Mouse (Mus musculus): ENCODE results near the gene Trnp1. TPM values are rescaled to one million over a fixed set of nuclear protein-coding genes. Genes with fewer than 3 reads are reported as not detected.

The Trnp1 gene
- total and polyA plus RNA-seq, 2 experiments = 0.05 TPM; not detected in 1

GRCm38 (mm10) chr4:133511050-133511449 lies 12.7 kb upstream of the Trnp1 start:
- WGBS = 84% methylated on average over 5 of the region's 5 CpGs
- H3K27me3 ChIP-seq (ENCODE audit: control insufficient read depth, insufficient read depth, low read length) = no peaks in the 10 kb centered on the region
- H3K36me3 ChIP-seq (ENCODE audit: control insufficient read depth, insufficient read depth, low read length) = no peaks in the 10 kb centered on the region

GRCm38 (mm10) chr4:133508990-133509389 lies 10.6 kb upstream of the Trnp1 start:
- WGBS = 92% methylated on average over 7 of the region's 7 CpGs
- H3K79me2 ChIP-seq (ENCODE audit: control insufficient read depth, insufficient read depth, low read length) = no peaks in the 10 kb centered on the region
- no peaks in the 10 kb centered on the region for H3K27me3 ChIP-seq (ENCODE audit: control insufficient read depth, insufficient read depth, low read length)
- H3K9ac ChIP-seq (ENCODE audit: low read depth, low read length) = no peak overlapping the region
- no peak overlapping the region for H3K4me3 ChIP-seq (ENCODE audit: insufficient read depth, low read depth, low read length)
- DNase-seq (ENCODE audit: extremely low read depth, low read depth, low spot score) = no peak
- no peaks in the 10 kb centered on the region for H3K36me3 ChIP-seq (ENCODE audit: control insufficient read depth, insufficient read depth, low read length)
- no peaks in the 10 kb centered on the region; the same call in 1 of the 2 replicates for H3K4me1 ChIP-seq (ENCODE audit: control insufficient read depth, insufficient read depth, low read length)
- no peak for TF ChIP-seq CTCF (IDR thresholded peaks at IDR 0.05; ENCODE audit: low read depth, low read length)
- TF ChIP-seq POLR2A (IDR thresholded peaks at IDR 0.05; ENCODE audit: extremely low read depth, insufficient read depth, low read length) = no peak
- H3K27ac ChIP-seq (replicated peaks; ENCODE audit: insufficient read depth, low read depth, low read length) = no peak overlapping the region

More at GRCm38 (mm10) chr4:133511050-133511449, 12.7 kb upstream of the Trnp1 start:
- TF ChIP-seq CTCF (IDR thresholded peaks at IDR 0.05; ENCODE audit: low read depth, low read length) = no peak
- no peak for TF ChIP-seq POLR2A (IDR thresholded peaks at IDR 0.05; ENCODE audit: extremely low read depth, insufficient read depth, low read length)
- Histone ChIP-seq H3K4me3 (ENCODE audit: insufficient read depth, low read depth, low read length) (no peak overlapping the region), H3K79me2 (ENCODE audit: control insufficient read depth, insufficient read depth, low read length) (no peaks in the 10 kb centered on the region), H3K27ac (replicated peaks; ENCODE audit: insufficient read depth, low read depth, low read length) (no peak overlapping the region), H3K4me1 (ENCODE audit: control insufficient read depth, insufficient read depth, low read length) (no peaks in the 10 kb centered on the region; the same call in 1 of the 2 replicates), H3K9ac (ENCODE audit: low read depth, low read length) (no peak overlapping the region)
- DNase-seq (ENCODE audit: extremely low read depth, low read depth, low spot score) = no peak

GRCm38 (mm10) chr4:133506573-133506972 lies 8.2 kb upstream of the Trnp1 start:
- 76% methylated on average over 5 of the region's 5 CpGs for WGBS
- no peak overlapping the region for H3K27ac ChIP-seq (replicated peaks; ENCODE audit: insufficient read depth, low read depth, low read length)
- H3K27me3 ChIP-seq (ENCODE audit: control insufficient read depth, insufficient read depth, low read length) = no peaks in the 10 kb centered on the region
- no peak for DNase-seq (ENCODE audit: extremely low read depth, low read depth, low spot score)
- TF ChIP-seq CTCF (IDR thresholded peaks at IDR 0.05; ENCODE audit: low read depth, low read length) = no peak
- TF ChIP-seq POLR2A (IDR thresholded peaks at IDR 0.05; ENCODE audit: extremely low read depth, insufficient read depth, low read length) = no peak
- H3K36me3 ChIP-seq (ENCODE audit: control insufficient read depth, insufficient read depth, low read length) = no peaks in the 10 kb centered on the region
- H3K4me3 ChIP-seq (ENCODE audit: insufficient read depth, low read depth, low read length) = no peak overlapping the region
- no peaks in the 10 kb centered on the region for H3K4me1 ChIP-seq (ENCODE audit: control insufficient read depth, insufficient read depth, low read length)
- H3K79me2 ChIP-seq (ENCODE audit: control insufficient read depth, insufficient read depth, low read length) = no peaks in the 10 kb centered on the region
- H3K9ac ChIP-seq (ENCODE audit: low read depth, low read length) = no peak overlapping the region

GRCm38 (mm10) chr4:133504755-133505485 lies 6.6 kb upstream of the Trnp1 start:
- WGBS = 56% methylated on average over 9 of the region's 9 CpGs
- H3K4me3 ChIP-seq (ENCODE audit: insufficient read depth, low read depth, low read length) = no peak overlapping the region

GRCm38 (mm10) chr4:133504300-133504699 lies 6.0 kb upstream of the Trnp1 start:
- Histone ChIP-seq H3K27me3 (ENCODE audit: control insufficient read depth, insufficient read depth, low read length) (peaks cover 7% of the 10 kb centered on the region; the same call in 1 of the 2 replicates), H3K4me1 (ENCODE audit: control insufficient read depth, insufficient read depth, low read length) (no peaks in the 10 kb centered on the region), H3K36me3 (ENCODE audit: control insufficient read depth, insufficient read depth, low read length) (no peaks in the 10 kb centered on the region), H3K9ac (ENCODE audit: low read depth, low read length) (no peak overlapping the region), H3K4me3 (ENCODE audit: insufficient read depth, low read depth, low read length) (no peak overlapping the region), H3K79me2 (ENCODE audit: control insufficient read depth, insufficient read depth, low read length) (no peaks in the 10 kb centered on the region), H3K27ac (replicated peaks; ENCODE audit: insufficient read depth, low read depth, low read length) (no peak overlapping the region)
- 54% methylated on average over 5 of the region's 5 CpGs for WGBS
- DNase-seq (ENCODE audit: extremely low read depth, low read depth, low spot score) = no peak
- TF ChIP-seq CTCF (IDR thresholded peaks at IDR 0.05; ENCODE audit: low read depth, low read length) (no peak), POLR2A (IDR thresholded peaks at IDR 0.05; ENCODE audit: extremely low read depth, insufficient read depth, low read length) (no peak)

More at GRCm38 (mm10) chr4:133504755-133505485, 6.6 kb upstream of the Trnp1 start:
- Histone ChIP-seq H3K27me3 (ENCODE audit: control insufficient read depth, insufficient read depth, low read length) (peaks cover 7% of the 10 kb centered on the region; the same call in 1 of the 2 replicates), H3K9ac (ENCODE audit: low read depth, low read length) (no peak overlapping the region), H3K36me3 (ENCODE audit: control insufficient read depth, insufficient read depth, low read length) (no peaks in the 10 kb centered on the region), H3K79me2 (ENCODE audit: control insufficient read depth, insufficient read depth, low read length) (no peaks in the 10 kb centered on the region), H3K27ac (replicated peaks; ENCODE audit: insufficient read depth, low read depth, low read length) (no peak overlapping the region), H3K4me1 (ENCODE audit: control insufficient read depth, insufficient read depth, low read length) (no peaks in the 10 kb centered on the region)
- TF ChIP-seq CTCF (IDR thresholded peaks at IDR 0.05; ENCODE audit: low read depth, low read length) (no peak), POLR2A (IDR thresholded peaks at IDR 0.05; ENCODE audit: extremely low read depth, insufficient read depth, low read length) (no peak)
- DNase-seq (ENCODE audit: extremely low read depth, low read depth, low spot score) = no peak

GRCm38 (mm10) chr4:133501514-133501913 lies 3.2 kb upstream of the Trnp1 start:
- H3K9ac ChIP-seq (ENCODE audit: low read depth, low read length) = no peak overlapping the region
- no peak overlapping the region for H3K27ac ChIP-seq (replicated peaks; ENCODE audit: insufficient read depth, low read depth, low read length)
- H3K4me3 ChIP-seq (ENCODE audit: insufficient read depth, low read depth, low read length) = no peak overlapping the region
- WGBS = 63% methylated on average over 7 of the region's 7 CpGs
- peaks cover 26% of the 10 kb centered on the region for H3K27me3 ChIP-seq (ENCODE audit: control insufficient read depth, insufficient read depth, low read length)
- H3K4me1 ChIP-seq (ENCODE audit: control insufficient read depth, insufficient read depth, low read length) = no peaks in the 10 kb centered on the region
- TF ChIP-seq POLR2A (IDR thresholded peaks at IDR 0.05; ENCODE audit: extremely low read depth, insufficient read depth, low read length) (no peak), CTCF (IDR thresholded peaks at IDR 0.05; ENCODE audit: low read depth, low read length) (no peak)
- no peaks in the 10 kb centered on the region for H3K79me2 ChIP-seq (ENCODE audit: control insufficient read depth, insufficient read depth, low read length)
- no peaks in the 10 kb centered on the region for H3K36me3 ChIP-seq (ENCODE audit: control insufficient read depth, insufficient read depth, low read length)
- DNase-seq (ENCODE audit: extremely low read depth, low read depth, low spot score) = no peak

Measured in liver, adult 2 months (tissue).